Comparison of ENCODE assay signal across 27 mouse cellular contexts in the genomic region with DNA sequence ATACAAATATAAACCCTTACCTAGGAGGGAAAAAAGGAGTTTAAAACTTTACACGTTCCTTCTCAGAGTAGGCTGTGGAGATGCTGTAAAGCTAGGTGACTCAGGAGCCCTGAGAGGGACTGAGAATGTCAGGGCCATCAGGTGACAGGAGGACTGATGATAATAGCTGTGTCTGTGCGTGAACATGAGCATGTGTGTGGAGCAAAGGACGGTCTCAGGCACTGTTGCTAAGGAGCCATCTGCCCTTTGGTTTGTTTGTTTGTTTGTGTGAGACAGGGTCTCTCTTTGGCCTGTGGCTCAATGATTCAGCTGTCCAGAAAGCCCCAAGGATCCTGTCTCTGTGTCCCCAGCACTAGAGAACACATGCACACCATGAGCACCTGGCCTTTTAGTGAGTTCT. TPM values are rescaled to one million over a fixed set of nuclear protein-coding genes. Genes with fewer than 3 reads are reported as not detected.
DNase-seq lines count a peak whose midpoint lies in the region; ATAC-seq and TF ChIP-seq lines count a peak whose summit lies in the region.
"Had no signal": no experiment of that assay in that cellular context is flagged by ENCODE, and none has a peak within 500 bp of the region (broad histone marks: within the 10 kb centered on the region; RNA-seq: fewer than 3 reads in every experiment).

No protein-coding gene starts in this region.

- TF ChIP-seq POLR2A in liver, adult 2 months (IDR thresholded peaks at IDR 0.05; ENCODE audit: extremely low read depth, insufficient read depth, low read length), result no peak

- H3K4me2 ChIP-seq in liver, postnatal 0 days (ENCODE audit: low read depth, low read length), result no peak overlapping the region
- H3K4me2 ChIP-seq: embryonic facial prominence, embryonic 12.5 days; embryonic facial prominence, embryonic 15.5 days; heart, embryonic 13.5 days; hindbrain, embryonic 13.5 days; intestine, embryonic 15.5 days had no signal

- WGBS in liver, adult 2 months, result 50% methylated on average over 3 of the region's 3 CpGs
- WGBS in liver, postnatal 0 days (ENCODE audit: insufficient replicate concordance), result 83% methylated on average over 3 of the region's 3 CpGs

- DNase-seq in adrenal gland, adult 8-10 months, result peak; percentile 40
- DNase-seq in adrenal gland, adult 18-20 months (ENCODE audit: low spot score in 2 of 2), result no peak
- peak; percentile 61 for DNase-seq in liver, adult 2 months (ENCODE audit: extremely low read depth, low read depth, low spot score)
- no peak for DNase-seq in liver, postnatal 0 days
- DNase-seq in adrenal gland, postnatal 10 days, result peak; percentile 18
- peak; percentile 45 for DNase-seq in adrenal gland, postnatal 14 days
- no peak for DNase-seq in left cerebral cortex, postnatal 25 days (ENCODE audit: low spot score in 2 of 2)
- no peak for DNase-seq in lung, postnatal 36 days
- DNase-seq: cerebellum, adult 11 months; cerebellum, adult 2 months; cerebellum, adult 9-11 months; cerebellum, postnatal 25 days; forebrain, postnatal 0 days; gastrocnemius, adult 2 months; gastrocnemius, postnatal 14 days; heart, adult 18-20 months had no signal

- no peak for TF ChIP-seq EP300 in liver, postnatal 0 days (IDR thresholded peaks at IDR 0.05; ENCODE audit: low read depth)

- no peak for ATAC-seq in liver, postnatal 0 days
- ATAC-seq: CD4-positive, CD25-positive, alpha-beta regulatory T cell, adult 4 months; forebrain, embryonic 14.5 days; forebrain, postnatal 0 days; hindbrain, embryonic 16.5 days; intestine, embryonic 15.5 days had no signal

- peaks cover 13% of the 10 kb centered on the region; the same call in 1 of the 2 replicates for H3K4me1 ChIP-seq in liver, adult 2 months (ENCODE audit: control insufficient read depth, insufficient read depth, low read length)
- peaks cover 17% of the 10 kb centered on the region for H3K4me1 ChIP-seq in liver, postnatal 0 days (ENCODE audit: insufficient read depth)
- H3K4me1 ChIP-seq: embryonic facial prominence, embryonic 12.5 days; embryonic facial prominence, embryonic 15.5 days; hindbrain, embryonic 10.5 days; hindbrain, embryonic 13.5 days; intestine, embryonic 15.5 days had no signal

- peaks cover 22% of the 10 kb centered on the region for H3K36me3 ChIP-seq in liver, adult 2 months (ENCODE audit: control insufficient read depth, insufficient read depth, low read length)
- peaks cover 59% of the 10 kb centered on the region for H3K36me3 ChIP-seq in liver, postnatal 0 days (replicated peaks; ENCODE audit: insufficient read depth, low read length)

- H3K79me2 ChIP-seq in liver, adult 2 months (ENCODE audit: control insufficient read depth, insufficient read depth, low read length), result peaks cover 6% of the 10 kb centered on the region; the same call in 1 of the 2 replicates

- no peaks in the 10 kb centered on the region for H3K27me3 ChIP-seq in liver, adult 2 months (ENCODE audit: control insufficient read depth, insufficient read depth, low read length)
- H3K27me3 ChIP-seq in liver, postnatal 0 days (ENCODE audit: insufficient read depth, low read length), result no peaks in the 10 kb centered on the region
- H3K27me3 ChIP-seq: embryonic facial prominence, embryonic 12.5 days; embryonic facial prominence, embryonic 15.5 days; heart, embryonic 13.5 days; hindbrain, embryonic 13.5 days; intestine, embryonic 15.5 days had no signal

- H3K9ac ChIP-seq in liver, adult 2 months (ENCODE audit: low read depth, low read length), result no peak overlapping the region
- no peak overlapping the region for H3K9ac ChIP-seq in liver, postnatal 0 days (replicated peaks)
- H3K9ac ChIP-seq: embryonic facial prominence, embryonic 12.5 days; embryonic facial prominence, embryonic 15.5 days; forebrain, postnatal 0 days; heart, embryonic 13.5 days; hindbrain, embryonic 13.5 days; intestine, embryonic 15.5 days had no signal

- no peak overlapping the region for H3K27ac ChIP-seq in liver, adult 2 months (replicated peaks; ENCODE audit: insufficient read depth, low read depth, low read length)
- H3K27ac ChIP-seq in liver, postnatal 0 days (ENCODE audit: low read depth), result no peak overlapping the region; the same call in 1 of the 2 replicates
- H3K27ac ChIP-seq: embryonic facial prominence, embryonic 12.5 days; embryonic facial prominence, embryonic 15.5 days; gastrocnemius, adult 2 months; heart, embryonic 13.5 days; hindbrain, embryonic 10.5 days; hindbrain, embryonic 13.5 days; intestine, embryonic 15.5 days had no signal

- intact Hi-C loops in left cerebral cortex, postnatal 25 days (cut with DNase I), result no loop called here

- no peaks in the 10 kb centered on the region for H3K9me3 ChIP-seq in liver, postnatal 0 days (ENCODE audit: low read length)
- H3K9me3 ChIP-seq: embryonic facial prominence, embryonic 12.5 days; embryonic facial prominence, embryonic 15.5 days; heart, embryonic 13.5 days; hindbrain, embryonic 10.5 days; hindbrain, embryonic 13.5 days; intestine, embryonic 15.5 days had no signal

- no peak overlapping the region for H3K4me3 ChIP-seq in liver, adult 2 months (ENCODE audit: insufficient read depth, low read depth, low read length)
- no peak overlapping the region for H3K4me3 ChIP-seq in liver, postnatal 0 days (ENCODE audit: low read depth, low read length)
- H3K4me3 ChIP-seq: embryonic facial prominence, embryonic 12.5 days; embryonic facial prominence, embryonic 15.5 days; gastrocnemius, adult 2 months; heart, embryonic 13.5 days; hindbrain, embryonic 10.5 days; hindbrain, embryonic 13.5 days; intestine, embryonic 15.5 days had no signal

- TF ChIP-seq CTCF in liver, adult 2 months (IDR thresholded peaks at IDR 0.05; ENCODE audit: low read depth, low read length), result no peak
- no peak for TF ChIP-seq CTCF in liver, postnatal 0 days (IDR thresholded peaks at IDR 0.05; ENCODE audit: low read depth)

RNA-seq across cellular contexts. Expression of a gene that starts 24.8 kb away (rescaled TPM):
- 100 to 1,000 TPM; 137 to 154 (median 149) TPM for total RNA-seq in adrenal gland, adult 8-10 months (2022)
- 100 to 1,000 TPM; 160 to 166 TPM for total RNA-seq in adrenal gland, adult 18-20 months (2021)
- total RNA-seq in liver, adult 2 months (2014; rRNA removed), result 89.5 and 92.8 TPM in 2 replicates
- polyA plus RNA-seq in liver, adult 2 months (2012; rRNA removed), result 19.0 and 24.6 TPM in 2 replicates
- 41.9 and 49.1 TPM in 2 replicates for polyA plus RNA-seq in liver, postnatal 0 days (2015; fragmentation: Nextera tagmentation; extraction: Ambion mirVana)
- 100 to 1,000 TPM; 101 to 113 TPM for total RNA-seq in adrenal gland, postnatal 10 days (2021)
- 134 and 140 TPM in 2 replicates for total RNA-seq in adrenal gland, postnatal 14 days (2021)
- 10 to 100 TPM; 25.6 to 27.7 TPM for total RNA-seq in left cerebral cortex, postnatal 25 days (2021)

RNA-seq across cellular contexts. Expression of a gene that starts 28.5 kb away (rescaled TPM):
- 10 to 100 TPM; 14.7 to 22.5 (median 17.6) TPM for total RNA-seq in adrenal gland, adult 8-10 months (2022)
- 10 to 100 TPM; 11.0 to 18.6 TPM for total RNA-seq in adrenal gland, adult 18-20 months (2021)
- 2.9 and 3.9 TPM in 2 replicates for total RNA-seq in liver, adult 2 months (2014; rRNA removed)
- 0.91 and 1.5 TPM in 2 replicates for polyA plus RNA-seq in liver, adult 2 months (2012; rRNA removed)
- 1.6 and 1.7 TPM in 2 replicates for polyA plus RNA-seq in liver, postnatal 0 days (2015; fragmentation: Nextera tagmentation; extraction: Ambion mirVana)
- 1 to 10 TPM; 6.6 to 6.8 TPM for total RNA-seq in adrenal gland, postnatal 10 days (2021)
- total RNA-seq in adrenal gland, postnatal 14 days (2021), result 9.8 and 12.6 TPM in 2 replicates
- not detected for total RNA-seq in left cerebral cortex, postnatal 25 days (2021)
- total RNA-seq: heart, postnatal 25 days had no signal
- polyA plus RNA-seq: CD4-positive, CD25-positive, alpha-beta regulatory T cell, adult 4 months had no signal

RNA-seq across cellular contexts. Expression of a gene that starts 33.6 kb away (rescaled TPM):
- 1 to 10 TPM in 1 of 4 experiments, under 1 TPM in 3; 0.31 to 1.1 (median 0.71) TPM for total RNA-seq in adrenal gland, adult 8-10 months (2022)
- under 1 TPM; 0.19 to 0.23 TPM for total RNA-seq in adrenal gland, adult 18-20 months (2021)
- total RNA-seq in liver, adult 2 months (2014; rRNA removed), result not detected in 2 replicates
- not detected in 2 replicates for polyA plus RNA-seq in liver, adult 2 months (2012; rRNA removed)
- not detected in 2 replicates for polyA plus RNA-seq in liver, postnatal 0 days (2015; fragmentation: Nextera tagmentation; extraction: Ambion mirVana)
- under 1 TPM; 0.15 to 0.48 TPM for total RNA-seq in adrenal gland, postnatal 10 days (2021)
- 0.23 TPM in 1 of 2 replicates, not detected in the other for total RNA-seq in adrenal gland, postnatal 14 days (2021)
- 10 to 100 TPM; 18.1 to 19.4 TPM for total RNA-seq in left cerebral cortex, postnatal 25 days (2021)
- total RNA-seq: common myeloid progenitor, adult 5-6 weeks; gastrocnemius, adult 2 months; heart, adult 18-20 months; heart, postnatal 25 days had no signal
- polyA plus RNA-seq: heart, embryonic 13.5 days had no signal

RNA-seq across cellular contexts. Expression of a gene that starts 34.6 kb away (rescaled TPM):
- total RNA-seq in adrenal gland, adult 8-10 months (2022), result 100 to 1,000 TPM; 152 to 212 (median 184) TPM
- 100 to 1,000 TPM; 130 to 192 TPM for total RNA-seq in adrenal gland, adult 18-20 months (2021)
- total RNA-seq in liver, adult 2 months (2014; rRNA removed), result 11.0 and 13.8 TPM in 2 replicates
- 69.6 and 128 TPM in 2 replicates for polyA plus RNA-seq in liver, adult 2 months (2012; rRNA removed)
- 17.3 and 23.0 TPM in 2 replicates for polyA plus RNA-seq in liver, postnatal 0 days (2015; fragmentation: Nextera tagmentation; extraction: Ambion mirVana)
- total RNA-seq in adrenal gland, postnatal 10 days (2021), result 10 to 100 TPM; 79.3 to 92.2 TPM
- total RNA-seq in adrenal gland, postnatal 14 days (2021), result 117 and 124 TPM in 2 replicates
- 10 to 100 TPM; 48.1 to 50.3 TPM for total RNA-seq in left cerebral cortex, postnatal 25 days (2021)

Comparison
In these comparisons a context has a peak if more than half of its experiments do, and no peak if none do; other contexts are left out.
1. DNase-seq: peak in adrenal gland, adult 8-10 months (single experiment), liver, adult 2 months (single experiment), adrenal gland, postnatal 10 days (single experiment) and adrenal gland, postnatal 14 days (single experiment); none in adrenal gland, adult 18-20 months (0 of 2), liver, postnatal 0 days (single experiment), left cerebral cortex, postnatal 25 days (0 of 2) and lung, postnatal 36 days (single experiment).
2. RNA of a gene that starts 33.6 kb away (total RNA-seq): 18.1 to 19.4 TPM in left cerebral cortex, postnatal 25 days; 0.31 to 1.1 TPM in adrenal gland, adult 8-10 months, 0.15 to 0.48 TPM in adrenal gland, postnatal 10 days, 0.19 to 0.23 TPM in adrenal gland, adult 18-20 months, 0.23 TPM in adrenal gland, postnatal 14 days and not detected in liver, adult 2 months; every median in the first group is over 4 times any median in the second.